Mouse (Mus musculus) liver, embryonic 14.5 days (tissue): ENCODE data around the gene Sfn. TPM values are rescaled to one million over a fixed set of nuclear protein-coding genes. Genes with fewer than 3 reads are reported as not detected.

Experiments used
- ATAC-seq: fragments of 200-750 bp; cut with Nextera tagmentation; 2 replicates; pipeline ENCODE4 v1.8.0; 2017; ENCODE audit warnings: moderate number of reproducible peaks, mild to moderate bottlenecking, moderate library complexity; ENCODE audit not compliant: insufficient read depth
- DNase-seq, 3 experiments: peaks; one replicate each; pipeline ENCODE4 v3.0.0-alpha.2; 2012 to 2013; ENCODE audit warnings: low read depth in 3 of 3, low spot score in 3 of 3
- H3K27ac ChIP-seq: fragments of 300-500 bp; sonication (generic); 2 replicates; pipeline ENCODE4 v1.5.1; 2014; ENCODE audit warnings: moderate library complexity, mild to moderate bottlenecking, control low read depth, inconsistent platforms
- H3K27me3 ChIP-seq: fragments of 300-500 bp; sonication (generic); 2 replicates; pipeline ENCODE4 v1.6.1; 2014; ENCODE audit warnings: mild to moderate bottlenecking, low read length, moderate library complexity; ENCODE audit not compliant: control insufficient read depth, insufficient read depth
- H3K36me3 ChIP-seq: fragments of 300-500 bp; sonication (generic); replicated peaks from 2 replicates; pipeline ENCODE4 v1.6.1; 2014; ENCODE audit warnings: low read depth; ENCODE audit not compliant: control insufficient read depth, insufficient read depth
- H3K4me1 ChIP-seq, 2 experiments: fragments of 200-500 bp in 1 of 2; fragments of 300-500 bp in 1 of 2; sonication (generic) in 1 of 2; replicated peaks; 2 replicates each; pipeline ENCODE4 v1.6.1; 2012 to 2014; ENCODE audit warnings: antibody characterized with exemption in 1 of 2, inconsistent platforms in 1 of 2, low read length in 1 of 2; ENCODE audit not compliant: control insufficient read depth in 2 of 2, insufficient read depth in 2 of 2
- H3K4me2 ChIP-seq: fragments of 300-500 bp; sonication (generic); 2 replicates; pipeline ENCODE4 v1.6.1; 2014; ENCODE audit warnings: low read depth, mild to moderate bottlenecking, control low read depth, moderate library complexity
- H3K4me3 ChIP-seq, 2 experiments: fragments of 200-500 bp in 1 of 2; fragments of 300-500 bp in 1 of 2; sonication (generic) in 1 of 2; 2 replicates each; pipeline ENCODE4 v1.5.1; 2012 to 2014; ENCODE audit warnings: low read depth in 2 of 2, low read length in 2 of 2, mild to moderate bottlenecking in 2 of 2, control low read depth in 1 of 2, inconsistent platforms in 1 of 2, moderate library complexity in 1 of 2; ENCODE audit not compliant: insufficient read depth in 1 of 2
- H3K9ac ChIP-seq: fragments of 300-500 bp; sonication (generic); replicated peaks from 2 replicates; pipeline ENCODE4 v1.6.1; 2014; ENCODE audit warnings: mild to moderate bottlenecking, control low read depth, moderate library complexity
- H3K9me3 ChIP-seq: fragments of 300-500 bp; sonication (generic); 2 replicates; pipeline ENCODE4 v1.6.1; 2016; ENCODE audit warnings: low read length, mixed read lengths; ENCODE audit not compliant: control insufficient read depth
- CTCF ChIP-seq: IDR thresholded peaks from 2 replicates; pipeline ENCODE4 v1.5.1; 2016; ENCODE audit warnings: antibody characterized with exemption, low read depth, control low read depth
- EP300 ChIP-seq: IDR thresholded peaks from 2 replicates; pipeline ENCODE4 v1.6.1; 2016; ENCODE audit warnings: antibody characterized with exemption, low read depth
- WGBS: fragments of 180-500 bp; shearing (Covaris S2); extraction: QIAGEN DNeasy Blood & Tissue Kit; methylation state at CpG from one replicate; pipeline ENCODE4 v1.1.7; 2014; ENCODE audit not compliant: insufficient replicate concordance; 5-methylcytosine and 5-hydroxymethylcytosine counted together
- polyA plus RNA-seq, 2 experiments: library from polyadenylated mRNA; depleted of rRNA in 1 of 2; stranded (reverse) in 1 of 2; unstranded in 1 of 2; fragments of >200 nt; fragmentation: Nextera tagmentation in 1 of 2; extraction: Ambion mirVana in 1 of 2; gene quantifications; 2 replicates each; pipeline versions ENCODE4 v1.2.1 to v1.2.3; 2012 to 2014

The Sfn gene
- polyA plus RNA-seq, 2 experiments: 0.10 to 0.52 TPM

DNA sequence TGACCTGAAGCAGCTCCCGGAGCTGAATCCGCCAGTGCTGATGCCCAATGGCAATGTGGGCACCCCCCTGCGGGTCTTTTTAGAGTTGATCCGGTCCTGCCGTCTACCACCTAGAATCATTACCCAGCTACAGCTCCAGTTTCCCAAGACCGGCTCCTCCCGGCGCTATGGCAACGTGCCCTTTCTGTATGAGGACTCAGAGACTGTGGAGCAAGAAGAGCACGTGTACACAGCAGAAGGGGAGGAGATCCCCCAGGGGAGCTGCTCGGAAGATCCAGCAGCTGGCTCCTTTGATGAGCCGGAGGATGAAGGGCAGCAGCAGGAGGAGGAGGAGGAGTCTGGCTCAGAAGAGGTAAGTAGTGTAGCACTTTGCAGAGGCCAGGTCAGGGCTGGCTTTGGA lies 24.0 kb downstream of the Sfn start:
- H3K27me3 ChIP-seq: no peaks in the 10 kb centered on the region
- DNase-seq (no peak), ATAC-seq (no peak)
- no peak overlapping the region for H3K4me3 ChIP-seq
- no peaks in the 10 kb centered on the region; the same call in none of the 2 replicates for H3K36me3 ChIP-seq
- no peak for TF ChIP-seq EP300
- no peak for TF ChIP-seq CTCF
- no peak overlapping the region for H3K4me2 ChIP-seq
- WGBS: 85% methylated on average over 12 of the region's 12 CpGs
- H3K9ac ChIP-seq: no peak overlapping the region
- H3K9me3 ChIP-seq: no peaks in the 10 kb centered on the region
- no peak overlapping the region for H3K27ac ChIP-seq
- H3K4me1 ChIP-seq: peaks cover 8 to 13% of the 10 kb centered on the region in 2 experiments

DNA sequence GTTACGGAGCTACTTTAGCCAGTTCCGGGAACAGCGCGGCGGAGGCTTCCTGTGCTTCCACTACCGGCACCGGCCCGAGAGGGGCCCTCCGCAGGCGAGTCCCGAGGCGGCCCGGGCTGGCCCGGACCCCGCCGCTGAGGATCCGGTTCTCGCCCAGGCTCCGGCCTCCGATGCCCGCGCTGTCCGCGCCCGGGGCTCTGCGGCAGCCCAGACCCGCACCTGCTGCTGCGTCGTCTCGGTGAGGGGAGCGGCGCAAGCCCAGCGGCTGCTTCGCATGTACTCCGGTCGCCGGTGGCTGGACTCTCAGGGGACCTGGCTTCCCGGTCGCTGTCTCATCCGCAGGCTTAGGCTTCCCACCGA lies 27.1 kb downstream of the Sfn start:
- TF ChIP-seq EP300 (no peak; the same call in 1 of the 2 replicates), CTCF (no peak)
- Histone ChIP-seq H3K36me3 (no peaks in the 10 kb centered on the region), H3K27ac (peak overlapping the region; percentile 22; the same call in 1 of the 2 replicates), H3K9me3 (no peaks in the 10 kb centered on the region), H3K27me3 (no peaks in the 10 kb centered on the region), H3K4me3 (peak overlapping the region; percentile 89 to 95), H3K9ac (peak overlapping the region; percentile 86), H3K4me1 (peaks cover 8 to 14% of the 10 kb centered on the region in 2 experiments), H3K4me2 (peak overlapping the region; percentile 93)
- DNase-seq (no peak), ATAC-seq (peak; percentile 64)
- under 1% methylated on average over 41 of the region's 41 CpGs for WGBS

DNA sequence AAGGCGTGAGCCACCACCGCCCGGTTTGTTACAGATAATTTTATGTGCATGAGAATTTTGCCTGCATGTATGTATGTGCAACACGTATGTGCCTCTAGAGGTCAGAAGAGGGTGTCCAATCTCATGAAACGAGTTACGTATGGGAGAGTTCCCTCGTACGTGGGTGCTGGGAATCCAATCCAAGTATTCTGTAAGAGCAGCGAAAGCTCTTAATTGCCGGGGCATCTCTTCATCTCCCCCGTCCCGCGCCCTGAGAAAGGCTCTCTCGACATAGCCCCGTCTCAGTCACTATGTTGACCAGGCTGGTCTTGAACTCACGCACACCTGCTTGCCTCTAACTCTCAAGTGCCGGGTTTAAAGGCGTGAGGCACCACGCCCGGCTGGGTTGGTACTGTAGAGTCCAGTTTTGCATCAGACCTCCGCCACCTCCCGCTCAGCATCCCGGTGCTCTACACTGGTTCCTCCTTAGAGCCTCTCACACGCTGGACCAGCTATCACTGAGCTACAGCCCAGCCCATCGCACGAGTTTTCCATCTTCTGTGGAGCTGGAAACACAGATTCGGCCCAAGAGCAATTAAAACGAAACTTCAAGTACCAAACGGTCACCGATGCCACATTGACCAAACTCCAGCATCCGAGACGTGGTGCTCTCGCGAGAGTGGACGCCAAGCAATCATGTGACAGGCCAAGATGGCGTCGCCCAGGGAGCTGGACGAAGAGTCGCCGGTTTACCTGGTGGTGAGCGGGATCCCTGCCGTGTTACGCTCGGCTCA lies 27.7 kb downstream of the Sfn start, which contains the start of gene Gpatch3:
Gene Gpatch3, plus strand, starts transcription at position 676 of the 773 bp plus-strand sequence.
- Histone ChIP-seq H3K27ac (peak within 1 kb of the TSS; percentile 74), H3K4me1 (peaks cover 8 to 14% of the 10 kb centered on the region in 2 experiments), H3K4me2 (peak within 1 kb of the TSS; percentile 93), H3K9me3 (no peaks in the 10 kb centered on the region), H3K4me3 (peak within 1 kb of the TSS; percentile 89 to 95), H3K36me3 (no peaks in the 10 kb centered on the region), H3K9ac (peak within 1 kb of the TSS; percentile 86), H3K27me3 (no peaks in the 10 kb centered on the region)
- peak; percentile 86 for ATAC-seq
- peak; percentile 86 to 90 (median 87) for DNase-seq
- TF ChIP-seq EP300 (peak; percentile 72), CTCF (peak; percentile 36; the same call in 1 of the 2 replicates)
- WGBS: 2% methylated on average over 44 of the region's 44 CpGs

DNA sequence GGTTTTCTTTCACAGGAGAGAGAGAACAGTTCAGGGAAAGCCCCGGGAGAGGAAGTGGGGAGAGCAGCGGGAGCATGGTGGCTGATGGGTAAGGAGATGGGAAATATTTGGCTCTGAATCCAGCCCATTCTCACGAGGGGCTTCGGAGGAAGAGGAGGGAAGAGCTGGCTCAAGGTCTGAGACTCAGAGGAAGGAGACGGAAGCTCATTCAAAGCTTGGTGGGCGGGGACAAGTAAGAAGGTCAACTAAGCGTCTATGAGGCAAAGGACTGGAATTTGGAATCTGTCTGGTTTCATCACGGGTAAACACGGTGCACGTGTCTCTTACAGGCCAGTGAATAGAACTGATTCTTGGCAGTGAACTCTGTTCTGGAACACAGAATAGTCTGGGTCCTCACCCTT lies 31.9 kb downstream of the Sfn start:
- no peak for DNase-seq
- no peaks in the 10 kb centered on the region for H3K9me3 ChIP-seq
- H3K27ac ChIP-seq: no peak overlapping the region
- peak overlapping the region; percentile 0; the same call in 1 of the 2 replicates for H3K4me2 ChIP-seq
- no peaks in the 10 kb centered on the region for H3K27me3 ChIP-seq
- H3K4me3 ChIP-seq: no peak overlapping the region
- TF ChIP-seq EP300 (no peak), CTCF (no peak)
- no peaks in the 10 kb centered on the region for H3K36me3 ChIP-seq
- 32% methylated on average over 10 of the region's 10 CpGs for WGBS
- peak; percentile 33; the same call in 1 of the 2 replicates for ATAC-seq
- no peak overlapping the region for H3K9ac ChIP-seq
- H3K4me1 ChIP-seq: peaks cover 4 to 10% of the 10 kb centered on the region in 2 experiments; a peak in 3 of 4 replicates
